Mouse (Mus musculus): ENCODE measurements around the gene Ccdc28b. TPM values are rescaled to one million over a fixed set of nuclear protein-coding genes. Genes with fewer than 3 reads are reported as not detected.

Ccdc28b gene
- polyA plus RNA-seq (2016; fragmentation: Nextera tagmentation; extraction: Ambion mirVana), result 75.4 and 79.2 TPM in 2 replicates

DNA sequence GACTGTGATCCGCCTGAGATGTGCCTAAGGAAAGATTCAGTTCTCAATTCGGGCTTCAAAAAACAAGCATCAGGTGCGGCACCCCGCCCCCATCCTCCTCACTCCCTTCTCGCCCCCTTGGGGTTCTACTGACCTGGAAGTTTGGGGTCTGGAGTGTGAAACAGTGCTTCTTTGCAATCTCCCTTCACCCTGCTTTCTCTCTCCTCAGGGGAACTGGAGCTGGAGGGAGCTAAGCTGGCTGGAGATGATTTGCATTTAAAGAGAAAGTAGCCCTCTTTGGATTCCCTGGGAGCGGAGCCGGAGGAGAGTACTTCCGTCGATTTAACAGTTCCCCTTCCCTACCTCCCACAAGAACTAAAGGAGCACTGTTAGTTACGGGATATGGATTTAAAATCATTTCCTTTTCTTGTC, at the start of gene Ccdc28b:
Ccdc28b (minus strand) TSS at position 267 of the 411 bp plus-strand sequence.
- H3K4me1 ChIP-seq, result peaks cover 32% of the 10 kb centered on the region
- peak within 1 kb of the TSS; percentile 66 for H3K4me3 ChIP-seq (replicated peaks)
- H3K27me3 ChIP-seq, result no peaks in the 10 kb centered on the region
- peak within 1 kb of the TSS; percentile 91 for H3K27ac ChIP-seq
- WGBS, result under 1% methylated on average over 10 of the region's 10 CpGs
- H3K4me2 ChIP-seq, result peak within 1 kb of the TSS; percentile 82
- H3K36me3 ChIP-seq (replicated peaks), result peaks cover 29% of the 10 kb centered on the region
- H3K9ac ChIP-seq, result peak within 1 kb of the TSS; percentile 84
- no peaks in the 10 kb centered on the region for H3K9me3 ChIP-seq
- peak; percentile 45 for ATAC-seq (ENCODE audit: low FRiP score)

DNA sequence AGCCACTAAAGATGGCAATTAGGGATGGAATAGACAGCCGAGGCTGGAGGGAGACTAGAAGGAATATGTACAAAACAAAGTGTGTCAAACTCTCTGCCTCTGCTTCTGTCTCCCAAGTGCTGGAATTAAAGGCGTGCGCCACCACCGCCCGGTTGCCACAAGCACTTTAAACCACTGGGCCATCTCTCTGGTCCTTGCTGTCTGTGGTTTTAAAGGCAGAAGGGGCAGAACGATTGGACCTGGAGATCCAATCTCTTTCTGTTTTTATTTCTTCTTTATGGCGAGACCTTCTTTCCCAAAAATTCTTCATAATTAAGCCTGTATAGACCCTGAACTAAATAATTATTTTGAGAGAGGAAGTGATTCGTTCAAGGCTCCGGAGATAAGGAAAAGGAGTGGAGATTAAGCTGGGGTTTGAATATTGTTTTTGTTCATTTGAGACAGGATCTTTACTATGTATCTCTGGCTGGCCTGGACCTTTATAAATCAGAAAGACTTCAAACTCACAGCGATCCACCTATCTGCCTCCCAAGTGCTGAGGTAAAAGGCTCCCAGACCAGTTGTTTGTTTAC, 49.2 kb upstream of the Ccdc28b start:
- H3K4me2 ChIP-seq, result peak overlapping the region; percentile 88
- ATAC-seq (ENCODE audit: low FRiP score), result no peak
- no peaks in the 10 kb centered on the region for H3K9me3 ChIP-seq

DNA sequence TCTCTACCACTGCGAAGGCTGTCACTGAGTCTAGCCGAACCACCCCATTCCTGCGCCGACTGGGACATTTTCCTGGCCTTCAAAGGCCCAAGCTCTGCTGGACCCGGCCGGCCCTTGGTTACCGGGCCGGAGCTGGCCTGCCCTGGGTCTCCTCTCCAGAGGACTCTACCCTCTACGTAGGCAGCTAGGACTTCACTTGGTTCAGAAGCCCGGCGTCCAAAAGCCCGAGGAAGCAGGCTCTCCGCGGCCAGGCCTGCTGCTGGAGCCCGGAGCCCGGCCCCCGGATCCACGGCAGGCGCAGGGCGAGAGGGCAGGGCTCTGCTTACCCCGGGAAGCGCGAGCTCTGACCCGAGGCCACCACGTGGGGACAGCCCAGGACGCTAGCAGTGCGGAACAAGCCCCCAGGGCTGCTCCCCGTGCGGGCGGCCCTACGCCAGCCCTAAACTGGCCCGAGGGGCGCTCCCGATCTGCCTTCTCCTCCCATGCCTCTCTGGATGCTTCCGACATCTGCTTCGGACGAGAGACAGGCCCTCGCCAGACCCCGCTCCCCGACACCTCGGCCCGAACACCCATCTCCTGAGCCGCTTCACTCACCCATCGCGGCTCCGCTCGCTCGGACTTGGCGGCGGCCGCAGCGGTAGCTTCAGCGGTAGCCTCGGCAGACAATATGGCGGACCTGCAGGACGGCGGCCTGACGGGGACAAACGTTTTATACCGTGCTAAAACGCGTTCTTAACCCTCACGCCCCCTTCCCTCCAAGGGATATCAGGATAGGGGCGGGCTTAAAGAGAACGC, 48.5 kb upstream of the Ccdc28b start, which contains the start of gene Kpna6:
Kpna6 (minus strand) TSS at position 685 of the 795 bp plus-strand sequence.
- H3K27me3 ChIP-seq, result no peaks in the 10 kb centered on the region
- under 1% methylated on average over 57 of the region's 65 CpGs for WGBS
- H3K9ac ChIP-seq, result peak within 1 kb of the TSS; percentile 96
- peak within 1 kb of the TSS; percentile 88 for H3K4me2 ChIP-seq
- no peaks in the 10 kb centered on the region for H3K9me3 ChIP-seq
- peak within 1 kb of the TSS; percentile 100 for H3K4me3 ChIP-seq (replicated peaks)
- peaks cover 15% of the 10 kb centered on the region for H3K4me1 ChIP-seq
- H3K36me3 ChIP-seq (replicated peaks), result peaks cover 28% of the 10 kb centered on the region
- ATAC-seq (ENCODE audit: low FRiP score), result peak; percentile 91
- peak within 1 kb of the TSS; percentile 95 for H3K27ac ChIP-seq

More for the DNA sequence above, 49.2 kb upstream of the Ccdc28b start:
- H3K27me3 ChIP-seq, result no peaks in the 10 kb centered on the region
- H3K27ac ChIP-seq, result peak overlapping the region; percentile 95
- peak overlapping the region; percentile 96; the same call in 1 of the 2 replicates for H3K9ac ChIP-seq
- peaks cover 29% of the 10 kb centered on the region for H3K36me3 ChIP-seq (replicated peaks)
- H3K4me1 ChIP-seq, result peaks cover 15% of the 10 kb centered on the region
- peak overlapping the region; percentile 100 for H3K4me3 ChIP-seq (replicated peaks)
- WGBS, result 14% methylated on average over 10 of the region's 10 CpGs

DNA sequence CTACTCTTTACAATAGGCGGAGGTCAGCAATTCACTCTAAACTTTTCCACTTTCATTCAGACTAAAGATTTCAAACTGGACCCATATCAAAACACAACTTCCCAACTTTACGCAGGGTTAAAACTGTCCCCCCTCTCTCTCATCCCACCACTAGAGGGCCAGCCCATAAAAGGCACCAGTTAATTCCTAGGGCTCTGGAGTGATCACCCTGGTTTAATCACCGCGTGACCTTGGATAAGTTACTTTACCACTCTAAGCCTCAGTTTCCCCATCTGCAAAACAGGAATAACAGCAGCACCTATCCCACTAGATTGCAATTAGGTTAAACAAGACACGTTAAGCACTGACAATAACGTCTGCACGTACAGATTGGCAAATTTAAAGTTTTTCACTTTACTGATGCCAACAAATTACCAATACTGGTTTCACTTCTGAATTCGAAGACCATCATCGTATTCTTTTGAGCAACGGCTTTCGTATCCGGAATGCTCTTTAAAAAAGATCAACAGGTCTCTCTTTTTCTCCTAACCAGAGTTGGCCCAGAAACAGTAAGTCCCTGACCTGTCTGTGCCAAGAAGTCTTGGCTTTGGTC, 47.8 kb upstream of the Ccdc28b start:
- Histone ChIP-seq H3K27me3 (no peaks in the 10 kb centered on the region), H3K36me3 (replicated peaks) (peaks cover 25% of the 10 kb centered on the region), H3K4me3 (replicated peaks) (peak overlapping the region; percentile 100), H3K4me1 (peaks cover 15% of the 10 kb centered on the region), H3K9me3 (no peaks in the 10 kb centered on the region), H3K9ac (peak overlapping the region; percentile 96), H3K4me2 (peak overlapping the region; percentile 88), H3K27ac (peak overlapping the region; percentile 95; the same call in 1 of the 2 replicates)
- WGBS, result 9% methylated on average over 12 of the region's 12 CpGs
- ATAC-seq (ENCODE audit: low FRiP score), result no peak

DNA sequence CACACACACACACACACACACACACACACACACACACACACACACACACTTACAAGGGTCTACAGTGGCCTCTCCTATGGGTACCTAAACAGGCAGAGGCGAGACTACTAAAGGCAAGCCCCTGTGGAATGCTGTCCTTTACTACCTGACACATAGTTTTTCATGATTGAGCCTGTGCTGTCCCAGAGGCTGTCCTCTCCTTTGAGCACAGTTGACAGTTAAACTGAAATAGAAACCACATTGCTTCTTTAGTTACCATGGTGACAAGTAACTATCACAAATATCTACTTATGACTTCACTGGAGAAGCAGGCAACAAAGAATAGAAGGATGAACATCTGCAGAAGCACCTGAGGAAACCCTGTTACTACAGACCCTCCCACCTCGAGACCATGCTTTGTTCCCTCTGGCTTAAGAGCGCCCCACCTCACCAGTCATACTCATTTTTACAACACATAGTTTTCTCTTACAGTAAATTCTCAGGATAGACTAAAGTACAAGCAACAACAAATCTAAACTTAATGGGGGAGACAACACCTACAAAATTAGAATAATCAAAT, 38.6 kb upstream of the Ccdc28b start:
- H3K36me3 ChIP-seq (replicated peaks), result peaks cover 50% of the 10 kb centered on the region
- no peak overlapping the region for H3K27ac ChIP-seq
- no peaks in the 10 kb centered on the region for H3K4me1 ChIP-seq
- H3K4me2 ChIP-seq, result no peak overlapping the region
- WGBS, result 89% methylated on average over 3 of the region's 3 CpGs
- no peaks in the 10 kb centered on the region for H3K27me3 ChIP-seq
- H3K9me3 ChIP-seq, result no peaks in the 10 kb centered on the region
- no peak overlapping the region for H3K4me3 ChIP-seq (replicated peaks)
- H3K9ac ChIP-seq, result no peak overlapping the region
- ATAC-seq (ENCODE audit: low FRiP score), result no peak

- Histone ChIP-seq H3K4me1 (no peaks in the 10 kb centered on the region), H3K9ac (no peak overlapping the region), H3K36me3 (replicated peaks) (peaks cover 54% of the 10 kb centered on the region), H3K27ac (no peak overlapping the region), H3K4me2 (no peak overlapping the region), H3K9me3 (no peaks in the 10 kb centered on the region), H3K27me3 (no peaks in the 10 kb centered on the region), H3K4me3 (replicated peaks) (no peak overlapping the region)
- WGBS, result 92% methylated on average over 3 of the region's 3 CpGs
- ATAC-seq (ENCODE audit: low FRiP score), result no peak
These were observed 37.8 kb upstream of the Ccdc28b start for GRCm38 (mm10) chr4:129661584-129661983.

DNA sequence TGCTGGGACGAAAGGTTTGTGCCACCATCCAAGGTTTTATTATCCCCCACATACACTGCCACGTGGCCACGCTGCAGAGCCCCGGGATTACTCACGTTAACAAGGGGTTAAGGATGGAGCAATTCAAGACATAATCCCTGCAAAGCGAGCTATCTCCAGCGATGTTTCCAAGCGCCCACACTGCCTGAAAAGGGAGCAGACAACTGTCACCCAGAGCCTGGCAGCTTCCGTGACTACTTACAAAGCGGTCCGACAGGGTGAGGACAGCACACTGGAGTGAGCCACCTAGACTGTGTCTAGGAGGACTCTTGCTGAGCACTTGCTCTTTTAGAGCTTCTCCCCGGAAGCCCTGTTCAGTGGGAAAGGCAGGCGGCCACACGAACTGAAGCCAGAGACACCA, 31.0 kb upstream of the Ccdc28b start:
- WGBS, result 90% methylated on average over 14 of the region's 14 CpGs
- no peaks in the 10 kb centered on the region for H3K4me1 ChIP-seq

DNA sequence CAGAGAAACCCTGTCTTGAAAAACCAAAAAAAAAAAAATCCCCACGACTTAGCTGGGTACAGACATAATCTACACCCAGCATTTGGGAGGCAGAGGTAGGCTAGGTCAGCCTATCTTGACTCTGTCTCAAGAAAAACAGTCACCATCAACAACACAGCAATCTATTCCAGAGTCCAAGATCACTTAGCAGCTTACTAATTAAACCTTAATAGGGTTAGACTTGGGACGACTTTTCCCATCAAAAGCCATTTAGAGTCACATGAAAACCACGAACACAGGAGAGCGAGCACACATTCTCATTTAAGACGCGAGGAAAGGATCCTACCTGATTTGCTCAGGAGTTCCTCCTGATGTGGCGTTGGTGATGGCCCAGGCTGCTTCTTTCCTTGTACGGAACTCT, 26.6 kb upstream of the Ccdc28b start:
- Histone ChIP-seq H3K4me3 (replicated peaks) (no peak overlapping the region), H3K9ac (no peak overlapping the region), H3K4me2 (no peak overlapping the region), H3K27me3 (no peaks in the 10 kb centered on the region), H3K9me3 (no peaks in the 10 kb centered on the region), H3K27ac (no peak overlapping the region), H3K36me3 (replicated peaks) (peaks cover 93% of the 10 kb centered on the region), H3K4me1 (no peaks in the 10 kb centered on the region)
- no peak for ATAC-seq (ENCODE audit: low FRiP score)
- 93% methylated on average over 8 of the region's 8 CpGs for WGBS

More for the DNA sequence above, 31.0 kb upstream of the Ccdc28b start:
- Histone ChIP-seq H3K4me2 (no peak overlapping the region), H3K4me3 (replicated peaks) (no peak overlapping the region), H3K36me3 (replicated peaks) (peaks cover 87% of the 10 kb centered on the region), H3K9me3 (no peaks in the 10 kb centered on the region), H3K9ac (no peak overlapping the region), H3K27ac (no peak overlapping the region), H3K27me3 (no peaks in the 10 kb centered on the region)
- ATAC-seq (ENCODE audit: low FRiP score), result no peak

- H3K4me2 ChIP-seq, result no peak overlapping the region
- H3K36me3 ChIP-seq (replicated peaks), result peaks cover 89% of the 10 kb centered on the region
- H3K27me3 ChIP-seq, result no peaks in the 10 kb centered on the region
- no peak overlapping the region for H3K9ac ChIP-seq
- no peaks in the 10 kb centered on the region for H3K4me1 ChIP-seq
- no peak overlapping the region for H3K27ac ChIP-seq
- no peak overlapping the region for H3K4me3 ChIP-seq (replicated peaks)
- WGBS, result 88% methylated on average over 1 of the region's 1 CpGs
- no peaks in the 10 kb centered on the region for H3K9me3 ChIP-seq
- no peak for ATAC-seq (ENCODE audit: low FRiP score)
These were observed 24.9 kb upstream of the Ccdc28b start for GRCm38 (mm10) chr4:129648656-129649055.

DNA sequence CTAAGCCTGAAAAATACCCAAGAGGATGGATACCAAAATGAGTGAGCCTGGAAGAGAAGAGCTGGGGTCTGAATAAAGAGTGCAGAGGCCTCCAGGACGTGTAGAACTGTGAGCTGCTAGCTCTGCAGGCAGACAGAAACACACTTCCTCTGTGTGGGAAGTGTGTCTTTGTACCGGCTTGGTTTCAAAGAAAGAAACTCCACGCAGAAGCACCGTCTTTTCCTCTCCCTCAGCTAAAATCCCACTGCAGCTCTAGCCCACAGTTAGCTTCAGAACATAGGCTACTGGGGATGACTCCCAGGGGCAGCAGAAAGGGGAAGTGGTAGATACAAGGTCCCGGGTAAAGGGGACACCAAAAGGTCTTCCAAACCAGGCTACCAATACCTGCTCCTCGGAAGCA, 21.5 kb upstream of the Ccdc28b start:
- H3K4me3 ChIP-seq (replicated peaks), result no peak overlapping the region
- H3K36me3 ChIP-seq (replicated peaks), result peaks cover 61% of the 10 kb centered on the region
- no peak for ATAC-seq (ENCODE audit: low FRiP score)
- no peak overlapping the region for H3K9ac ChIP-seq
- no peak overlapping the region for H3K27ac ChIP-seq
- no peak overlapping the region for H3K4me2 ChIP-seq
- WGBS, result 93% methylated on average over 6 of the region's 6 CpGs
- no peaks in the 10 kb centered on the region for H3K27me3 ChIP-seq
- H3K9me3 ChIP-seq, result no peaks in the 10 kb centered on the region
- H3K4me1 ChIP-seq, result peaks cover 6% of the 10 kb centered on the region

DNA sequence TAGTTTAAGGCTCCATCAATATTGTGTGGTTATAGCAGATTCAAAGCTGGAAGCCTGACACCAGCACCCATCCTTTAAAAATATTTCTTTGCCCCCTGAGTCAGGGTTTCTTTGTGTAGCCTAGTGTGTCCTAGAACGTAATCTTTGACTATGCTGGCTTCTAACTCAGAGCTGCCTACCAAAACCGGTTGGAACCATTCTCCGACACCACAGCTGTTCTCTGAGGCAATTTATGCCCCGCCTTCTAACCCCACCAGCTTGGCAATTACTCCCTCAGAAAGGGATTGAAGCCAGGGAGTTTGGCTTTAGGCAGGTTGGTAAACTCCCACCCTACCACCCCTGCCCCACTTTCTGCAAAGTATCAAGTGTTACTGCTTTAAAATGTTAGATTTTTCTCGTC, 18.0 kb upstream of the Ccdc28b start:
- H3K27ac ChIP-seq, result 0 out of 2 replicates have a peak overlapping the region, but pooled peaks have one; percentile 9
- no peaks in the 10 kb centered on the region for H3K9me3 ChIP-seq
- peaks cover 28% of the 10 kb centered on the region for H3K4me1 ChIP-seq
- WGBS, result 50% methylated on average over 5 of the region's 5 CpGs
- H3K4me2 ChIP-seq, result peak overlapping the region; percentile 74
- H3K9ac ChIP-seq, result no peak overlapping the region
- H3K36me3 ChIP-seq (replicated peaks), result peaks cover 53% of the 10 kb centered on the region
- no peak for ATAC-seq (ENCODE audit: low FRiP score)
- no peaks in the 10 kb centered on the region for H3K27me3 ChIP-seq
- no peak overlapping the region for H3K4me3 ChIP-seq (replicated peaks)

Data from forebrain, embryonic 12.5 days (tissue).